Mouse (Mus musculus) heart, postnatal 0 days (tissue): ENCODE results near the gene Ttn.

Experiments used
- CTCF ChIP-seq: IDR thresholded peaks from 2 replicates; pipeline ENCODE4 v1.5.1; 2016; ENCODE audit warnings: antibody characterized with exemption, control low read depth, low read depth
- EP300 ChIP-seq: IDR thresholded peaks from 2 replicates; pipeline ENCODE4 v1.6.1; 2016; ENCODE audit warnings: antibody characterized with exemption, low read depth

- no peak for TF ChIP-seq CTCF
- TF ChIP-seq EP300, result no peak
Observed at GRCm38 (mm10) chr2:76751993-76752392, 230.4 kb downstream of the Ttn start.
